Mouse (Mus musculus) intestine, embryonic 16.5 days (tissue): ENCODE data around the gene Abcc10. TPM values are rescaled to one million over a fixed set of nuclear protein-coding genes. Genes with fewer than 3 reads are reported as not detected.

Experiments used
- ATAC-seq: fragments of 200-750 bp; cut with Nextera tagmentation; 2 replicates; pipeline ENCODE4 v1.8.0; 2017; ENCODE audit warnings: moderate TSS enrichment, moderate library complexity
- H3K27ac ChIP-seq: fragments of 300-500 bp; sonication (generic); 2 replicates; pipeline ENCODE4 v1.5.1; 2014; ENCODE audit warnings: mild to moderate bottlenecking, low read length
- H3K27me3 ChIP-seq: fragments of 300-500 bp; sonication (generic); replicated peaks from 2 replicates; pipeline ENCODE4 v1.6.1; 2014; ENCODE audit warnings: low read length, control low read depth, mixed read lengths; ENCODE audit not compliant: control insufficient read depth, insufficient read depth
- H3K36me3 ChIP-seq: fragments of 300-500 bp; sonication (generic); 2 replicates; pipeline ENCODE4 v1.6.1; 2014; ENCODE audit warnings: low read length, control low read depth; ENCODE audit not compliant: control insufficient read depth, insufficient read depth
- H3K4me1 ChIP-seq: fragments of 300-500 bp; sonication (generic); 2 replicates; pipeline ENCODE4 v1.6.1; 2014; ENCODE audit warnings: low read length, control low read depth, mixed read lengths; ENCODE audit not compliant: control insufficient read depth, insufficient read depth
- H3K4me2 ChIP-seq: fragments of 300-500 bp; sonication (generic); 2 replicates; pipeline ENCODE4 v1.6.1; 2014; ENCODE audit warnings: low read depth, low read length, control low read depth
- H3K4me3 ChIP-seq: fragments of 300-500 bp; sonication (generic); 2 replicates; pipeline ENCODE4 v1.5.1; 2014; ENCODE audit warnings: mild to moderate bottlenecking, low read length
- H3K9ac ChIP-seq: fragments of 300-500 bp; sonication (generic); 2 replicates; pipeline ENCODE4 v1.6.1; 2014; ENCODE audit warnings: low read depth, low read length
- H3K9me3 ChIP-seq: fragments of 300-500 bp; sonication (generic); 2 replicates; pipeline ENCODE4 v1.6.1; 2016; ENCODE audit warnings: low read length, control low read depth; ENCODE audit not compliant: control insufficient read depth
- WGBS: fragments of 180-500 bp; shearing (Covaris S2); extraction: QIAGEN DNeasy Blood & Tissue Kit; methylation state at CpG from one replicate; pipeline ENCODE4 v1.1.7; 2014; 5-methylcytosine and 5-hydroxymethylcytosine counted together
- polyA plus RNA-seq: library from polyadenylated mRNA; unstranded; fragments of >200 nt; fragmentation: Nextera tagmentation; extraction: Ambion mirVana; gene quantifications from 2 replicates; pipeline ENCODE4 v1.2.1, GENCODE M21; 2015

The Abcc10 gene
- polyA plus RNA-seq, result 7.9 and 9.0 TPM in 2 replicates

- ATAC-seq, result peak; percentile 99
- Histone ChIP-seq H3K27ac (peak within 1 kb of the TSS; percentile 94), H3K9ac (peak within 1 kb of the TSS; percentile 93), H3K9me3 (no peaks in the 10 kb centered on the region), H3K4me3 (peak within 1 kb of the TSS; percentile 84), H3K4me1 (0 out of 2 replicates have a peak, but pooled peaks cover 7% of the 10 kb centered on the region), H3K27me3 (no peaks in the 10 kb centered on the region), H3K36me3 (no peaks in the 10 kb centered on the region), H3K4me2 (peak within 1 kb of the TSS; percentile 88)
- under 1% methylated on average over 40 of the region's 40 CpGs for WGBS
These were observed at the start of gene Abcc10 for GRCm38 (mm10) chr17:46327906-46328534. TSS of gene Abcc10 (minus strand) at chr17:46328352.

DNA sequence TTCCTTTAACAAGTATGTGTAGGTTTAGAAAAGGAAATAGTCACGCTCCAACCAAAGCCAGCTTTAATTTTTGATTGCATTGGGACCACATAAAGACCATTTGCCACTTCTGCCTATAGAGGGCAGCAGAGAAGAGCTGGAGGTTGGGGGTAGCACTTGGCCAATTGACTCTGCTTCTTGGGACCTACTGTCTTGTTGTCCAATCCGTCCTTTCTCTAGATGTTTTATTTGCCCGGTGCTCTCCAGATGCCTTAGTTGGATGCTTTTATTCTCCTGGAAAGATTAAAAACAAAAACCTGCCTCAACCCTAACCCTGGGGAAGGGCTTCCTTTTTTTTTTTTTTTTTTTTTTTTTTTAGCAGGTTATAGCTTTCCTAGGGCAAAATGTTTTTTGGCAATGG lies 43.6 kb upstream of the Abcc10 start:
- ATAC-seq, result no peak
- Histone ChIP-seq H3K4me3 (no peak overlapping the region), H3K27ac (no peak overlapping the region)

DNA sequence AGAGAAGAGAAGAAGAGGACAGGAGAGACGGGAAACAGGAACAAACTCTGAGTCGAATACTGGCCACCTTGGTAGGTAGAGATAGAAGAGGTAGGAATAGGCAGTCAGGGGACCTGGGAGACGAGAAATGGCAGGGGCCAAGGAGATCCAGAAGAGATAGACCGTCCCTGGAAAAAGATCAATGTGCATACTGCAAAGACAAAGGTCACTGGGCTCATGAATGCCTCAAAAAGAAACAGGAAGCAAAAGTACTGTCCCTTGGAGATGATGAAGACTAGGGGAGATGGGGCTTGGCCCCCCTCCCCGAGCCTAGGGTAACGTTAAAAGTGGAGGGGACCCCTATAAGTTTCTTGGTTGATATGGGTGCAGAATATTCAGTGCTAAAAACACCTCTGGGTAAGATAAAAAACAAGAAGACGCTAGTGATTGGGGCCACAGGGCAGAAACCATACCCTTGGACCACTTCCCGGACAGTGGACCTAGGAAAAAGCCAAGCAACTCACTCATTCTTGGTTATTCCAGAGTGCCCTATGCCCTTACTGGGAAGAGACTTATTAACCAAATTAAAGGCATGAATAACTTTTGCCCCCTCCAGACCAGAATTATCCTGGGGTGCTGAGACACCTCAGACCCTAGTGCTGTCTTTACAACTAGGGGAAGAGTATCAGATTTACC lies 23.0 kb upstream of the Abcc10 start:
- Histone ChIP-seq H3K4me3 (no peak overlapping the region), H3K4me1 (no peaks in the 10 kb centered on the region), H3K27ac (no peak overlapping the region), H3K9ac (no peak overlapping the region), H3K27me3 (no peaks in the 10 kb centered on the region), H3K36me3 (no peaks in the 10 kb centered on the region), H3K4me2 (no peak overlapping the region), H3K9me3 (no peaks in the 10 kb centered on the region)
- no peak for ATAC-seq
- WGBS, result 86% methylated on average over 8 of the region's 8 CpGs

More for the DNA sequence above, 43.6 kb upstream of the Abcc10 start:
- Histone ChIP-seq H3K27me3 (no peaks in the 10 kb centered on the region), H3K4me2 (no peak overlapping the region), H3K36me3 (no peaks in the 10 kb centered on the region), H3K9me3 (no peaks in the 10 kb centered on the region), H3K9ac (no peak overlapping the region), H3K4me1 (no peaks in the 10 kb centered on the region)
- WGBS, result 72% methylated on average over 3 of the region's 3 CpGs

- Histone ChIP-seq H3K36me3 (no peaks in the 10 kb centered on the region), H3K27me3 (no peaks in the 10 kb centered on the region), H3K9ac (no peak overlapping the region), H3K4me3 (no peak overlapping the region), H3K27ac (no peak overlapping the region), H3K9me3 (peaks cover 9% of the 10 kb centered on the region; the same call in 1 of the 2 replicates), H3K4me2 (no peak overlapping the region), H3K4me1 (no peaks in the 10 kb centered on the region)
- no peak for ATAC-seq
- 67% methylated on average over 7 of the region's 7 CpGs for WGBS
These were observed 13.1 kb upstream of the Abcc10 start for GRCm38 (mm10) chr17:46341208-46341607.

DNA sequence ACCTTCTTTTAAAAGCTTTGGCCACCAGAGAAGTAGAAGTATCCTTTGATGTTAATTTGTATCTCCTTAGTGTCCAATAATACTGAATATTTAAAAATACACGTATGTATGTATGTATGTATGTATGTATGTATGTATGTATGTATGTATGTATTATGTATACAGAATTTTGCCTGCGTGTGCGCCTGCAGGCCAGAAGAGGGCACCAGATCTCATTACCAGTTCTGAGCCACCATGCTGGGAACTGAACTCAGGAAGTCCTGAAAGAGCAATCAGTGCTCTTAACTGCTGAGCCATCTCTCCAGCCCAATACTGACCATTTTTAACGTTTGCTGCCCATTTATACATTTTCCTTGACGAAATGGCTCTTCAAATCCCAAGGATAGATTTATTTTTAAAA lies 8.3 kb upstream of the Abcc10 start:
- 28% methylated on average over 5 of the region's 5 CpGs for whole genome bisulfite sequencing
- no peaks in the 10 kb centered on the region for H3K36me3 ChIP-seq

DNA sequence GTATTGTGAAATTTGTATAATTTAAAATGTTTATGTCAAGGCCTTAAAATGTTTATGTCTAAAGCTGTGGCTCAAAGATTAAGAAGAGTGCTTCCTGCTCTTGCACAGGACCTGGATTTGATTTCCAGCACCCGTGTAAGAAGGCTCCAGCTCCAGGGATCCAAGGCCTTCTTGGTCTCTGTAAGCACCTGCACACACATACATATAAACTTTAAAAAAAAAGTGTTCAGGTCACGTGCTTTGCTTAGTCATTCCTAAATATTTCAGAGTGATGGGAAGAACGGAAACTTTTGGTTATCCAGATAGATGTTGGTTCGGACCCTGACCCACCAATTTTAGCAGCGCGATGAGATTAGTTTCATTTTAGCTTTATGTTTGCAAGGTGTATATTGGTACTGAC lies 571 bp upstream of the Abcc10 start:
- H3K27ac ChIP-seq, result no peak overlapping the region
- H3K9me3 ChIP-seq, result no peaks in the 10 kb centered on the region
- H3K9ac ChIP-seq, result no peak overlapping the region
- H3K36me3 ChIP-seq, result no peaks in the 10 kb centered on the region
- H3K4me2 ChIP-seq, result peak overlapping the region; percentile 88
- H3K4me3 ChIP-seq, result peak overlapping the region; percentile 84; the same call in 1 of the 2 replicates
- 0 out of 2 replicates have a peak, but pooled peaks cover 7% of the 10 kb centered on the region for H3K4me1 ChIP-seq
- WGBS, result 64% methylated on average over 6 of the region's 6 CpGs
- no peak for ATAC-seq
- H3K27me3 ChIP-seq, result no peaks in the 10 kb centered on the region

More for the DNA sequence above, 8.3 kb upstream of the Abcc10 start:
- Histone ChIP-seq H3K4me1 (no peaks in the 10 kb centered on the region), H3K27ac (no peak overlapping the region), H3K9me3 (no peaks in the 10 kb centered on the region), H3K9ac (no peak overlapping the region), H3K4me2 (no peak overlapping the region), H3K27me3 (no peaks in the 10 kb centered on the region), H3K4me3 (no peak overlapping the region)
- ATAC-seq, result no peak

DNA sequence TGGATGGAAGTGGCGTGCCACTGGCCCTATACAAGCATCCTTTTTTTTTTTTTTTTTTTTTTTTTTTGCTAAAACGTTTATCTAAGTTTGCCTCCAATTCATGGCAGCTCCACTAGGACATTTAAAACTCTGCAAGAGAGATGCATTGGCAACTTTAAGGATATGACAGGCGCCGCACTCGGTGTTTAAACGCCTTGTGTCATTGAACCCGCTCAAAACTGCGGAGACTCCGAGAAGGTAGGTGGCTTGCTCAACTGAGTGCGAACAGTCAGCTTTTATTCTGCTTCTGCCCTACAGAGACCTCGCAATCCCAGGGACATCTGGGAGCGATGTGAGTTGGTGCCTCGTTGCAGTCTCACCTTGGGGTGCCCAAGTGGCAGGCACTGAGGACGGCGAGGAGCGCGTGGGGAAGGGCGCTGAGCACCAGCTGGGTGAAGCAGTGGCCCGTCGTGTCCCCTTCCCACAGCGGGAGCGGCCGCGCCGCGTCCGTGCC lies 693 bp downstream of the Abcc10 start:
- peak overlapping the region; percentile 88 for H3K4me2 ChIP-seq
- H3K27me3 ChIP-seq, result no peaks in the 10 kb centered on the region
- H3K36me3 ChIP-seq, result no peaks in the 10 kb centered on the region
- peak overlapping the region; percentile 84 for H3K4me3 ChIP-seq
- peak overlapping the region; percentile 94 for H3K27ac ChIP-seq
- 3% methylated on average over 27 of the region's 27 CpGs for WGBS
- peak; percentile 67 for ATAC-seq
- peak overlapping the region; percentile 93 for H3K9ac ChIP-seq
- H3K9me3 ChIP-seq, result no peaks in the 10 kb centered on the region
- 0 out of 2 replicates have a peak, but pooled peaks cover 7% of the 10 kb centered on the region for H3K4me1 ChIP-seq

DNA sequence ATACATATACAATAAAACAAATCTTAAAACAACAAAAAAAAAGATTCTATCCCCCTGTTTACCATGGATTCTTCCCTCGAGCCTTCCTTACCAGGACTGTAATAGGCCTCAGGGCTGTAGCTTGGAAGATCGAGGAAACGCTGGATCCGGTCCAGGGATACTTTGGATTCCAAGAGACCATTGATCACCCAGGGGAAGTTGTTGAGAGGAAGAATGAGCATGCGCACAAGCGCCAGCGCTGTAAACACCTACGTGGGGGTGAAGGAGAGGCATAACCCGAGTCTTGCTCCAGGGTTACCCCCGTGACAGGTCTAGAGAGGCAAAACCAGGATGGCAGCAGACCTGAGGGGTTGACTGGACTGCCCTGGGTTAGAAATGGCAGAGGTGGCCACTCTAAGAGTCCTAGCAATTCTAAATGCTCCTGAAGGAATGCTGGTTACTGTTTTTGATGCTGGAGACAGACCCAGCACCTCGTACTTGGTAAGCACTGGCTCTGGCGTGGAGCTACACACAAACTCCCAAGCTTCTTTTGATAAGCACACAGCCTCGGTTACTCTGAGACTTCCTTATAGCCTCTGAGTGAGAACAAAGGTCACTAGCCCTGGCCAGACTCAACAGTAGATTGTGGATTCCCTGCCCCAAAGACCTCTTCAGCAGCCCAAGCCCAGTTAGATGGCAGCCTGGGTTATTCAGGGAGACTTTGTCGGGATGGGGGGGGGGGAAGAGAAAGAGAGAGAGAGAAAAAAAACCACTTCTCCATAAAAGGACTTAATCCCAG lies 5.9 kb downstream of the Abcc10 start:
- WGBS, result 77% methylated on average over 14 of the region's 14 CpGs
- Histone ChIP-seq H3K27me3 (no peaks in the 10 kb centered on the region), H3K9ac (no peak overlapping the region), H3K4me3 (no peak overlapping the region), H3K27ac (peak overlapping the region; percentile 58), H3K4me2 (no peak overlapping the region), H3K4me1 (0 out of 2 replicates have a peak, but pooled peaks cover 4% of the 10 kb centered on the region), H3K36me3 (peaks cover 3% of the 10 kb centered on the region; the same call in 1 of the 2 replicates), H3K9me3 (no peaks in the 10 kb centered on the region)
- ATAC-seq, result peak; percentile 91

DNA sequence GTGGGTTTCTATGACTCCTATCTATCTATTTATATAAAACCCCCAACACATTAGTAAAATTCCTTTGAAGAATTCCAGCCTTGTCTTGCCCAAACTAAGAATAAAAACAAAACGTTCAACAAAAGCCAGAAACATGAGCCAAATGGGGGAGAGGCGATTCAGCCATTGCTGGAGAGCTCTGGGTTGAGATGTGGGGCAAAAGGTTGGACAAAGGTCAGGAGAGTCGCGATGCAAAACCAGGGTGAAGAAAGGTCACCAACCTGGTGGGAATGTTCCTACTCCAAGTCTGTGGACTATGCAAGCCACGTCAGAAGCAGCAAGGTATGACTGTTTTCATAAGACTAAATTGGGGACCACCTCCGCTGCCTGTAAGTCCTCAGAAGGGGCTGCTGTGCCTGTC lies 7.7 kb downstream of the Abcc10 start:
- no peaks in the 10 kb centered on the region for H3K9me3 ChIP-seq
- no peak overlapping the region for H3K9ac ChIP-seq
- no peak overlapping the region for H3K27ac ChIP-seq
- H3K4me1 ChIP-seq, result no peaks in the 10 kb centered on the region
- no peaks in the 10 kb centered on the region for H3K27me3 ChIP-seq
- no peak overlapping the region for H3K4me3 ChIP-seq
- WGBS, result 65% methylated on average over 6 of the region's 6 CpGs
- no peak overlapping the region for H3K4me2 ChIP-seq
- no peak for ATAC-seq
- peaks cover 3% of the 10 kb centered on the region; the same call in 1 of the 2 replicates for H3K36me3 ChIP-seq
